Mouse (Mus musculus) lung, adult 2 months (tissue): Measurements from ENCODE around the gene 5730480H06Rik. TPM values are rescaled to one million over a fixed set of nuclear protein-coding genes. Genes with fewer than 3 reads are reported as not detected.

ENCODE experiments used
- DNase-seq: peaks from one replicate; pipeline ENCODE4 v3.0.0; 2022
- H3K4me1 ChIP-seq: fragments of 200-500 bp; 2 replicates; pipeline ENCODE4 v1.6.1; 2011; ENCODE audit warnings: low read length; ENCODE audit not compliant: control insufficient read depth, insufficient read depth
- H3K4me3 ChIP-seq: fragments of 200-500 bp; replicated peaks from 2 replicates; pipeline ENCODE3; 2011; ENCODE audit warnings: low read depth, mild to moderate bottlenecking, control low read depth, low read length; ENCODE audit errors: extremely low read depth
- CTCF ChIP-seq: fragments of 200-500 bp; IDR thresholded peaks from 2 replicates; pipeline ENCODE4 v1.5.1; 2011; ENCODE audit warnings: mild to moderate bottlenecking, low read length, control low read depth; ENCODE audit not compliant: insufficient read depth
- POLR2A ChIP-seq: fragments of 200-500 bp; IDR thresholded peaks from 2 replicates; pipeline ENCODE4 v1.6.1; 2011; ENCODE audit warnings: low read depth, mild to moderate bottlenecking, control low read depth, low read length, borderline replicate concordance; ENCODE audit errors: extremely low read depth
- WGBS: fragments of 180-500 bp; shearing (Covaris S2); methylation state at CpG from one replicate; pipeline ENCODE4 v1.1.7; 2018; 5-methylcytosine and 5-hydroxymethylcytosine counted together
- polyA plus RNA-seq: library from polyadenylated mRNA; depleted of rRNA; stranded (reverse); fragments of >200 nt; gene quantifications from 2 replicates; pipeline ENCODE4 v1.2.3, GENCODE M21; 2012

5730480H06Rik gene
- polyA plus RNA-seq, 1 experiment, result 5.0 TPM

- WGBS, result 86% methylated on average over 4 of the region's 4 CpGs
- Histone ChIP-seq H3K4me1 (no peaks in the 10 kb centered on the region), H3K4me3 (no peak overlapping the region)
- no peak for DNase-seq
- TF ChIP-seq CTCF (no peak), POLR2A (no peak)
Measured at GRCm38 (mm10) chr5:48411462-48411861, 83.7 kb downstream of the 5730480H06Rik start.

- DNase-seq, result no peak
- no peak for TF ChIP-seq CTCF
- no peak for TF ChIP-seq POLR2A
- 97% methylated on average over 4 of the region's 4 CpGs for WGBS
- Histone ChIP-seq H3K4me1 (no peaks in the 10 kb centered on the region), H3K4me3 (no peak overlapping the region)
Measured at GRCm38 (mm10) chr5:48412261-48412660, 84.5 kb downstream of the 5730480H06Rik start.

DNA sequence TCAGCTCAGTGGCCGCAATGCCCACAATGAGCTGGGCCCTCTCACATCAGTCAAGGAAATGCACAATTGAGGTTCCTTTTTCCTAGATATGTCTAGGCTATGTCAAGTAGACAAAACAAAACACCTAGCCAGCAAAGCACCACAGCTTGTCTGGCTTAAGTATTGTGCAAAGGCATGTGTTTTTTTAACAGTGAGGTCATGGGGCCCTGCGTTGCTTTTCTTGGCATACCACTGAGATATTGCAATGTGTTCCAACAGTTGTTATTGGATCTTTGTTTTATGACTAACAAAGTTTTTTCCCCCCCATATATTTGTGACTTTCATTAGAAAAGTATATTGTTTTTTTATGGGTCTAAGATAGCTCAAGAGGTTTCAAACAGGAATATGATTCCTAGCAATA lies 92.0 kb downstream of the 5730480H06Rik start:
- no peak for TF ChIP-seq POLR2A
- no peak for TF ChIP-seq CTCF
- Histone ChIP-seq H3K4me3 (no peak overlapping the region), H3K4me1 (no peaks in the 10 kb centered on the region)
- DNase-seq, result no peak
- WGBS, result 80% methylated on average over 2 of the region's 2 CpGs

DNA sequence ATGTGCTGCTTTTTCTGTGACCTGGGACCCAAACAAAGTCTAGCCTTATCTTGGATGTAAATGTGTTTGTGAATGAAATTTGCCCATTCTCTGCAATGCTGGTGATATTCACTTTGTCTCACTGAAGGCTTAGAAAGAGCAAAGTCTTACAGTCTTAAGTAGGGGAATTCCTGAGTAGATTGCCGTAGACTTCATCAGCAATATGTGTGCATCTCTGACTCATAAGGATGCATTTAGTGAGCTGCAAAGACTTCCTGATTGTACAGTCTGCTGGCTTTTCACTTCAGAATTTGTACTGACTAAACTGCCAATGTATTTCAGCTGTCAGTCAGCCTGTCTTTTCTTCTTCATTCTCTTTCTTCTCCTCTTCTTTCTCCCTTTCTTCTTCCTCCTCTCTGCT lies 94.2 kb downstream of the 5730480H06Rik start:
- 69% methylated on average over 1 of the region's 1 CpGs for WGBS
- H3K4me1 ChIP-seq, result no peaks in the 10 kb centered on the region
- H3K4me3 ChIP-seq, result no peak overlapping the region
- TF ChIP-seq CTCF (no peak), POLR2A (no peak)
- DNase-seq, result no peak

DNA sequence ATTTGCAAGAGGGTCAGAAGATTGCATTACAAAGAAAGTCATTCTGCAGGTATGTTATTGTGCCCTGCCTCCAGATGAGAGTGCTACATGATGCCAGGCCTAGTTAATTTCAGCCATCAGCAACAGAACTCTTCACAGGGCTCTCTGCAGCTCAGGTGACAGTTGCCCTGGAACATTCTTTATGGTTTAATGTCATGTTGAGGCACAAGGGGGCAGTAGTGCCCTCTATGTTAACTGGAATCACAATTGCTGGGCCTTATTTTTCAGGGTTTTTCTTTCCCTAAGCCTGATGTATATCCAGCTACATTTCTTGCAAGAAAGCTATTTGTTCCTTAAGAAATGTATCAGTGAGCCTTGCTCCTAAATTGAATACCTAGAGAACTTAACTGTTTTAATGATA lies 102.7 kb downstream of the 5730480H06Rik start:
- no peaks in the 10 kb centered on the region for H3K4me1 ChIP-seq
- no peak overlapping the region for H3K4me3 ChIP-seq
- no peak for TF ChIP-seq CTCF
- no peak for TF ChIP-seq POLR2A
- no peak for DNase-seq

DNA sequence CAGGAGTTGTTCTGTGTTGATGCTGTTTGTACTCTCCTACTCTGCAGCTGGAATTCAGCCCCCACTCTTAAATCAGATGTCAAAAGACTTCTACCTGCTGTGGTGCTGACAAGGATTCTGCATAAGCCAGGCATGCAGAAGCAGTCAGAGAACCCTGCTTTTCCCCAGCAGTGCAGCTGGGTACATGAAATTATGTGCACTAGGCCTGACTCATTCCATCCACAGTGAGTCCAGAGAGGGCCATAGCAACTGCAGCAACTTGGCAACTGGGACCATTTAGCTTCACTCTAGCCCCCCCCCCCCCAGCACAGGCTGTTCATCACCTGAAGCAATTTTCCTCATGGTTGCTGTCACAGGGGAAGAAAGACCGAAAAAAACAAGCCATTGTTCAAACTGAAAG lies 121.1 kb downstream of the 5730480H06Rik start:
- no peak for TF ChIP-seq POLR2A
- TF ChIP-seq CTCF, result no peak
- WGBS, result 69% methylated on average over 1 of the region's 1 CpGs
- no peak for DNase-seq
- Histone ChIP-seq H3K4me3 (no peak overlapping the region), H3K4me1 (no peaks in the 10 kb centered on the region)

DNA sequence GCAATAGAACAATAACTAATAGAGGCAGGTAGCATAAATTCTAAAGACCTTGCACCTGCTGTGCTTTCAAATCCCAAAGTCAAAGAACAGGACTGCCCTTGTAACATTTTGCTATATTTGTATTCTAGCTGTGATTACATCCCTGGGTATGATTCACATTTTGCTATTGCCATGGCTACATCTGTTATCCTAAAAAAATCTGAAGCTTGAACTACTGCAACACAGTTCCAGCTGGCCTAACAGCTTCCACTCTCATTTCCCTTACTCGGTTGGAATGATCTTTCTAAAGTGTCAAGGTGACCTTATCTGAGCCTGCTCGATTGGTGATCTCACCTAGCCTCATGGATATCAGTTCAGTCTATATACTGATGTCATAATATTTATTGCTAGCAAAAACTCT lies 132.5 kb downstream of the 5730480H06Rik start:
- no peak for DNase-seq
- WGBS, result 46% methylated on average over 2 of the region's 2 CpGs
- TF ChIP-seq POLR2A (no peak), CTCF (no peak)
- Histone ChIP-seq H3K4me1 (no peaks in the 10 kb centered on the region), H3K4me3 (no peak overlapping the region)
